Mouse (Mus musculus) naive thymus-derived CD4-positive, alpha-beta T cell, adult 2 months (primary cell): ENCODE data around the gene Slc18a3.

Experiments
- DNase-seq: peaks from one replicate; pipeline ENCODE4 v3.0.0-alpha.2; 2011; ENCODE audit warnings: low read depth

Gene Slc18a3

GRCm38 (mm10) chr14:32463211-32464040, 1.2 kb downstream of the Slc18a3 start:
- DNase-seq, result no peak

- no peak for DNase-seq
Measured at GRCm38 (mm10) chr14:32452552-32452951, 12.1 kb downstream of the Slc18a3 start.

GRCm38 (mm10) chr14:32446989-32447388, 17.7 kb downstream of the Slc18a3 start:
- no peak for DNase-seq

- DNase-seq, result no peak
Measured at GRCm38 (mm10) chr14:32443446-32443845, 21.2 kb downstream of the Slc18a3 start.

GRCm38 (mm10) chr14:32439744-32440143, 24.9 kb downstream of the Slc18a3 start:
- DNase-seq, result no peak

- DNase-seq, result no peak
Measured at GRCm38 (mm10) chr14:32439316-32439715, 25.3 kb downstream of the Slc18a3 start.

- DNase-seq, result no peak
Measured at GRCm38 (mm10) chr14:32437352-32437793, 27.3 kb downstream of the Slc18a3 start.

GRCm38 (mm10) chr14:32429030-32429602, 35.5 kb downstream of the Slc18a3 start:
- no peak for DNase-seq

- no peak for DNase-seq
Measured at GRCm38 (mm10) chr14:32423946-32424345, 40.7 kb downstream of the Slc18a3 start.

GRCm38 (mm10) chr14:32418747-32419146, 45.9 kb downstream of the Slc18a3 start:
- no peak for DNase-seq
